Mouse (Mus musculus): ENCODE data around the gene Otos.

- no peak for TF ChIP-seq POLR2A (IDR thresholded peaks at IDR 0.05; ENCODE audit: low read depth, low read length)
- no peak for TF ChIP-seq CTCF (IDR thresholded peaks at IDR 0.05; ENCODE audit: extremely low read depth, insufficient read length, insufficient replicate concordance, low read depth, low read length)
These were observed 13.6 kb downstream of the Otos start for GRCm38 (mm10) chr1:92634976-92635599.
